Mouse (Mus musculus) heart, embryonic 12.5 days (tissue): ENCODE results near the gene St3gal2. TPM values are rescaled to one million over a fixed set of nuclear protein-coding genes. Genes with fewer than 3 reads are reported as not detected.

Experiments
- ATAC-seq: fragments of 200-750 bp; cut with Nextera tagmentation; 2 replicates; pipeline ENCODE4 v1.8.0; 2017; ENCODE audit warnings: moderate TSS enrichment, moderate library complexity; ENCODE audit not compliant: insufficient number of reproducible peaks, low FRiP score
- H3K27ac ChIP-seq: fragments of 300-500 bp; sonication (generic); 2 replicates; pipeline ENCODE4 v1.5.1; 2016; ENCODE audit warnings: mild to moderate bottlenecking, moderate library complexity; ENCODE audit not compliant: poor library complexity, severe bottlenecking
- H3K27me3 ChIP-seq: fragments of 300-500 bp; sonication (generic); replicated peaks from 2 replicates; pipeline ENCODE4 v1.6.1; 2016; ENCODE audit warnings: mild to moderate bottlenecking, moderate library complexity
- H3K36me3 ChIP-seq: fragments of 300-500 bp; sonication (generic); 2 replicates; pipeline ENCODE4 v1.6.1; 2016; ENCODE audit warnings: mild to moderate bottlenecking, moderate library complexity
- H3K4me1 ChIP-seq: fragments of 300-500 bp; sonication (generic); replicated peaks from 2 replicates; pipeline ENCODE4 v1.6.1; 2016; ENCODE audit warnings: mild to moderate bottlenecking
- H3K4me2 ChIP-seq: fragments of 300-500 bp; sonication (generic); 2 replicates; pipeline ENCODE4 v1.6.1; 2016; ENCODE audit warnings: mild to moderate bottlenecking, moderate library complexity
- H3K4me3 ChIP-seq: fragments of 300-500 bp; sonication (generic); 2 replicates; pipeline ENCODE4 v1.5.1; 2016; ENCODE audit warnings: mild to moderate bottlenecking
- H3K9ac ChIP-seq: fragments of 300-500 bp; sonication (generic); 2 replicates; pipeline ENCODE4 v1.6.1; 2016; ENCODE audit warnings: mild to moderate bottlenecking, moderate library complexity
- H3K9me3 ChIP-seq: fragments of 300-500 bp; sonication (generic); replicated peaks from 2 replicates; pipeline ENCODE4 v1.6.1; 2016; ENCODE audit warnings: mild to moderate bottlenecking, moderate library complexity
- WGBS: fragments of 180-500 bp; shearing (Covaris S2); methylation state at CpG from one replicate; pipeline ENCODE4 v1.1.7; 2016; 5-methylcytosine and 5-hydroxymethylcytosine counted together
- polyA plus RNA-seq: library from polyadenylated mRNA; unstranded; fragments of >200 nt; fragmentation: Nextera tagmentation; extraction: Ambion mirVana; gene quantifications from 2 replicates; pipeline ENCODE4 v1.2.1, GENCODE M21; 2016

Gene St3gal2
- polyA plus RNA-seq, 1 experiment from 2014 or later: 27.6 TPM

GRCm38 (mm10) chr8:110911576-110912570, 7.8 kb upstream of the St3gal2 start:
- WGBS: 80% methylated on average over 15 of the region's 15 CpGs

GRCm38 (mm10) chr8:110917415-110917814, 2.3 kb upstream of the St3gal2 start:
- 41% methylated on average over 2 of the region's 2 CpGs for WGBS
- no peak for ATAC-seq
- Histone ChIP-seq H3K36me3 (0 out of 2 replicates have a peak, but pooled peaks cover under 1% of the 10 kb centered on the region), H3K4me3 (no peak overlapping the region), H3K27ac (no peak overlapping the region), H3K4me2 (no peak overlapping the region), H3K4me1 (peaks cover 17% of the 10 kb centered on the region), H3K27me3 (no peaks in the 10 kb centered on the region), H3K9me3 (no peaks in the 10 kb centered on the region), H3K9ac (no peak overlapping the region)

More at GRCm38 (mm10) chr8:110911576-110912570, 7.8 kb upstream of the St3gal2 start:
- H3K9ac ChIP-seq: no peak overlapping the region
- no peak overlapping the region for H3K4me3 ChIP-seq
- H3K9me3 ChIP-seq: no peaks in the 10 kb centered on the region
- H3K36me3 ChIP-seq: no peaks in the 10 kb centered on the region
- H3K4me2 ChIP-seq: no peak overlapping the region
- no peaks in the 10 kb centered on the region for H3K4me1 ChIP-seq
- peak; percentile 33; the same call in 1 of the 2 replicates for ATAC-seq
- no peak overlapping the region for H3K27ac ChIP-seq
- no peaks in the 10 kb centered on the region for H3K27me3 ChIP-seq

DNA sequence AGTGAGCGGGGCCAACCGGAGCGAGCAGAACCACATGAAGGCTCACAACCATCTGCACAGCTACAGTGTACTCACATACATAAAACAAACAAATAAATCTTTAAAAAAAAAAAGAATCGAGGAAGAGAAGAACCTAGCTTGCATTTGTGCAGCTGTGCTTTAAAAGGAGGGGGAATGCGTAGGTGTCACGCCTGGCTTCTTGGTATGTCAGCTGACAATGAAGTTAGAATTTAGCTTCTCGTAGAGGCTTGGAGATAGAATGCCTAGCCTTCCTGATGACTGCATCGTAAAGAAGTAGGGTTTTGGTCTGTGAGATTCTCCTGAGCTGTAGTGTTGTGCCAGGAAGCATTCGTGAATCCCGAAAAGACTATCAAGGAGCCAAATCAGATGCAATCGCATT, 1.7 kb upstream of the St3gal2 start:
- Histone ChIP-seq H3K9me3 (no peaks in the 10 kb centered on the region), H3K36me3 (0 out of 2 replicates have a peak, but pooled peaks cover 5% of the 10 kb centered on the region), H3K4me1 (peaks cover 17% of the 10 kb centered on the region), H3K27me3 (no peaks in the 10 kb centered on the region), H3K27ac (no peak overlapping the region), H3K4me2 (no peak overlapping the region), H3K4me3 (no peak overlapping the region), H3K9ac (no peak overlapping the region)
- 84% methylated on average over 11 of the region's 11 CpGs for WGBS
- no peak for ATAC-seq

- Histone ChIP-seq H3K4me3 (no peak overlapping the region), H3K4me2 (no peak overlapping the region), H3K36me3 (0 out of 2 replicates have a peak, but pooled peaks cover 5% of the 10 kb centered on the region), H3K4me1 (peaks cover 17% of the 10 kb centered on the region), H3K27me3 (no peaks in the 10 kb centered on the region), H3K9ac (no peak overlapping the region), H3K9me3 (no peaks in the 10 kb centered on the region), H3K27ac (no peak overlapping the region)
- 73% methylated on average over 8 of the region's 8 CpGs for WGBS
- ATAC-seq: no peak
Observed at GRCm38 (mm10) chr8:110918460-110918859, 1.3 kb upstream of the St3gal2 start.

DNA sequence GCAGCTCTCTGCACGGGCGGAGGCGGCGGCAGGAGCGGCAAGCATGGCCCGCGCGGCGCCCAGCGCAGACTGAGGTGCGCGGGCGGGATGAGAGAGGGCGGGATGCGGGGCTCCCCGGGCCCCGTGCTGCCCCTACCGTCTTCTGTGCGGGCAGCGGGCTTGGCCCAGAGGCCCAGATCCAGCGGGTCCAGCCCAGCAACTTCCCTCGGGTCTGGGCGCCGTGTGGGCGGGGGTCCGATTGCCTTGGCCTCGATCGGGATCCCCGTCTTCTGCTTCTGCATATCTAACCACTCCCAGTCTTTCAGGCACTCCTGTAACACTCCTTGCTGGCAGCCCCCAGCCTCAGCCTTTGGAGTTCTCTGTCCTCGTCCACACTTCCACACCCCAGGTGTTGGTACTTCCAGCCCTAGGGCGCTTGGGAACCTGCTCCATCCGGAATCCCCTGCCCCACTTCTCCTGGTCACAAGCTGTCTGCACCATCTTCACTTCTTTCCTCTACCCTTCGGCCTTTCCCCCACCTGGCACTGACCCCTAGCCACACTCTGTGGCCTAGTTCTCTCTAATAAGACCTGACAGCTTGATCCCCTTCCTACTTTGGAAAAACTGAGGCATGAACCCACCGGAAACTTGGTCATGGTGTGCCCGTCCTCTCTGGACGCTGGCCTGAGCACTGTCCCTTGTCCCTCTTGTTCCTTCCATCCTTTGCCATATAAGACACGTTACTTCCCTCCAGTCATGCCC, 480 bp downstream of the St3gal2 start:
- peak overlapping the region; percentile 91 for H3K27ac ChIP-seq
- H3K4me2 ChIP-seq: peak overlapping the region; percentile 76
- H3K36me3 ChIP-seq: 0 out of 2 replicates have a peak, but pooled peaks cover 9% of the 10 kb centered on the region
- H3K4me1 ChIP-seq: peaks cover 18% of the 10 kb centered on the region
- 1% methylated on average over 27 of the region's 37 CpGs for WGBS
- no peaks in the 10 kb centered on the region for H3K9me3 ChIP-seq
- peak; percentile 46 for ATAC-seq
- no peaks in the 10 kb centered on the region for H3K27me3 ChIP-seq
- peak overlapping the region; percentile 96 for H3K9ac ChIP-seq
- H3K4me3 ChIP-seq: peak overlapping the region; percentile 95

- ATAC-seq: no peak
- H3K9ac ChIP-seq: peak overlapping the region; percentile 96
- no peaks in the 10 kb centered on the region for H3K9me3 ChIP-seq
- WGBS: 11% methylated on average over 3 of the region's 3 CpGs
- peaks cover 22% of the 10 kb centered on the region for H3K4me1 ChIP-seq
- peak overlapping the region; percentile 91 for H3K27ac ChIP-seq
- peak overlapping the region; percentile 95 for H3K4me3 ChIP-seq
- H3K4me2 ChIP-seq: peak overlapping the region; percentile 76
- H3K27me3 ChIP-seq: no peaks in the 10 kb centered on the region
- H3K36me3 ChIP-seq: 0 out of 2 replicates have a peak, but pooled peaks cover 9% of the 10 kb centered on the region
Observed at GRCm38 (mm10) chr8:110920773-110921277, 1.1 kb downstream of the St3gal2 start.

- Histone ChIP-seq H3K4me1 (peaks cover 29% of the 10 kb centered on the region), H3K4me3 (peak overlapping the region; percentile 95), H3K27me3 (no peaks in the 10 kb centered on the region), H3K4me2 (peak overlapping the region; percentile 76), H3K9ac (peak overlapping the region; percentile 96), H3K36me3 (0 out of 2 replicates have a peak, but pooled peaks cover 9% of the 10 kb centered on the region), H3K27ac (peak overlapping the region; percentile 91), H3K9me3 (no peaks in the 10 kb centered on the region)
- 25% methylated on average over 7 of the region's 7 CpGs for WGBS
- ATAC-seq: peak; percentile 19; the same call in 1 of the 2 replicates
Observed at GRCm38 (mm10) chr8:110921492-110922230, 1.9 kb downstream of the St3gal2 start.

GRCm38 (mm10) chr8:110925691-110926140, 6.0 kb downstream of the St3gal2 start:
- Histone ChIP-seq H3K4me1 (peaks cover 48% of the 10 kb centered on the region), H3K27ac (no peak overlapping the region), H3K9me3 (no peaks in the 10 kb centered on the region), H3K36me3 (0 out of 2 replicates have a peak, but pooled peaks cover 9% of the 10 kb centered on the region), H3K4me2 (no peak overlapping the region), H3K27me3 (no peaks in the 10 kb centered on the region), H3K9ac (no peak overlapping the region), H3K4me3 (no peak overlapping the region)
- 63% methylated on average over 8 of the region's 8 CpGs for WGBS
- ATAC-seq: no peak

DNA sequence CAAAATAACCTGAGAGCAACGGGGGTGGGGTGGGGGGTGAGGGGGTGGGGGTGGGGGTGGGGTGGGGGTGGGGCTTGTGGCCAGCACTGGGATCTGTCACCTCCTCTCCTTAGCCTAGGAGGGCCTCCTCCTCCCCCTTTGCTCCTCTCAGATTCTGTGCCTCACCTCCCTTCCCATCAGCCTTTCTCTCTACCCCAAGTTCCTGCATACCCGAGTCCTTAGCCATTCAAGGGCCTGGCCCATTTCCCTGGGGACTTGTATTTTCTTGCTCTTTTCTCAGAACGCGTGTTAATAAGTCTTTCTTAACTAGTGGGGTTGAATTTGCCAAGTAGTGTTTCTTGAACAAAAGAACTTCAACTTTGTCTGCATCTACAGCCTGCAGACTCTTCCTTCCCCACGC, 7.0 kb downstream of the St3gal2 start:
- Histone ChIP-seq H3K4me1 (peaks cover 48% of the 10 kb centered on the region), H3K4me2 (0 out of 2 replicates have a peak overlapping the region, but pooled peaks have one; percentile 8), H3K9ac (peak overlapping the region; percentile 27; the same call in 1 of the 2 replicates), H3K9me3 (no peaks in the 10 kb centered on the region), H3K4me3 (no peak overlapping the region), H3K27me3 (no peaks in the 10 kb centered on the region), H3K36me3 (0 out of 2 replicates have a peak, but pooled peaks cover 9% of the 10 kb centered on the region), H3K27ac (no peak overlapping the region)
- no peak for ATAC-seq
- WGBS: 45% methylated on average over 5 of the region's 5 CpGs

GRCm38 (mm10) chr8:110928435-110928834, 8.7 kb downstream of the St3gal2 start:
- Histone ChIP-seq H3K9me3 (no peaks in the 10 kb centered on the region), H3K36me3 (0 out of 2 replicates have a peak, but pooled peaks cover 4% of the 10 kb centered on the region), H3K9ac (no peak overlapping the region), H3K27me3 (no peaks in the 10 kb centered on the region), H3K4me2 (no peak overlapping the region), H3K4me1 (peaks cover 54% of the 10 kb centered on the region), H3K27ac (no peak overlapping the region), H3K4me3 (no peak overlapping the region)
- 68% methylated on average over 7 of the region's 7 CpGs for WGBS
- ATAC-seq: no peak
